Mouse (Mus musculus) embryonic fibroblast, embryonic 13.5 days (primary cell): ENCODE data around the gene Zyx.

Source experiments
- CTCF ChIP-seq: IDR thresholded peaks from 2 replicates; pipeline ENCODE4 v1.5.1; 2011; ENCODE audit warnings: mild to moderate bottlenecking, control low read depth, low read length, moderate library complexity, borderline replicate concordance; ENCODE audit not compliant: insufficient read depth
- POLR2A ChIP-seq: IDR thresholded peaks from 2 replicates; pipeline ENCODE4 v1.6.1; 2011; ENCODE audit warnings: low read depth, mild to moderate bottlenecking, control low read depth, low read length, moderate library complexity

GRCm38 (mm10) chr6:42353180-42353579 lies 3.8 kb downstream of the Zyx start:
- TF ChIP-seq CTCF (no peak), POLR2A (no peak; the same call in 1 of the 2 replicates)
